Mouse (Mus musculus): ENCODE results near the gene Bivm.

Gene Bivm

DNA sequence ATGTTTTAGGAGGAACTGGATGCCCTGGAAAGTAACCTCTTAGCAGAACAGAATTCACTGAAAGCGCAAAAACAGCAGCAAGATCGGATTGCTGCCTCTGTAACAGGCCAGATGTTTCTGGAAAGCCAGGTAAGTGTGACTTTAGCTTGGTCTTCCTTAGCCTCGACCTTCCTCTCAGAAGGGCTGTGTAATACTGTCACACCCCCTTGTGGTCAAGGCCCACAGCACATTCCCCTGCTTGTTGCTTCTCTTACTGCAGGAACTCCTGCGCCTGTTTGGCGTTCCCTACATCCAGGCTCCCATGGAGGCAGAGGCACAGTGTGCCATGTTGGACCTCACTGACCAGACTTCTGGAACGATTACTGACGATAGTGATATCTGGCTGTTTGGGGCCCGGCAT lies 55.1 kb downstream of the Bivm start:
- CTCF ChIA-PET: no interaction called here

DNA sequence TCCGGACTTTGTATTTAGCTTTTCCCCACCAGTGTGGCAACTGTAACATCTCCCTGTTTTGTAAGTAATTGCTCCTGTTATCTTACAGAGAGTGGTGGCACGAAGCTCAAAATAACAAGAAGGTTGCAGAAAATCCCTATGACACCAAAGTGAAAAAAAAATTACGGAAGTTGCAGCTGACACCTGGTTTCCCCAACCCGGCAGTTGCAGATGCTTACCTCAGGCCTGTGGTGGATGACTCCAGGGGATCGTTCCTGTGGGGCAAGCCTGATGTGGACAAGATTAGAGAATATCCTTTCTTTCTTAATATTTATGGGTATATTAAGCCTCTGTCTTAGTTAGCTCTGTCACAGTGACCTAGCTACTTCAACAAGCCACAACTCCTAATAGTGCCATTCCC lies 59.3 kb downstream of the Bivm start:
- CTCF ChIA-PET: interaction anchor here (0.6 kb wide), 1 partner anchor 9 kb away, joined by 4 read pairs; no protein-coding TSS in a partner anchor

DNA sequence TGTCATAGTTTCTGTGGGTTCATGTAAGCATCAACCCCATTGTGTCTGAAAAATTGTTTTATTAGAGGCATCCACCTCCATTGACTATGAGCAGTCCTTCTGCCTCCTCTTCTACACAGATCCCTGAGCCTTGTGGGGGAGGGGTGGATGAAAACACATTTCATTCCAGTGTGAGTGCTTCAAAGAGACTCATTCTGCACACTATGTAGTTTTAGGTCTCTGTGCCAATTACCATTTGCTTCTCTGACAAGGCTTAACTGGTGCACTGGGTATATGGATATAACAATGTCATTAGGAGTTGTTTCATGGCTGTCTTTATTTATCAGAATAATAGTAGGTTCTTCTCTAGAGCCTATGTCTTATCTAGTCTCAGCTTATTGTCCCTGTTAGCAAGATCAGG lies 67.6 kb downstream of the Bivm start:
- CTCF ChIA-PET: no interaction called here
